Mouse (Mus musculus) layer of hippocampus, postnatal 14 days (tissue): ENCODE results near the gene Cul1. TPM values are rescaled to one million over a fixed set of nuclear protein-coding genes. Genes with fewer than 3 reads are reported as not detected.

Experiments
- DNase-seq, 2 experiments: peaks; one replicate each; pipeline ENCODE4 v3.0.0; 2021 to 2022; ENCODE audit warnings: low spot score in 2 of 2, mixed read lengths in 1 of 2
- total RNA-seq, 2 experiments: library from RNA; stranded (reverse); gene quantifications; 2 replicates each; pipeline ENCODE4 v1.2.3; 2021

Cul1 gene
- total RNA-seq, 2 experiments from 2014 or later, result 107 to 118 TPM

DNA sequence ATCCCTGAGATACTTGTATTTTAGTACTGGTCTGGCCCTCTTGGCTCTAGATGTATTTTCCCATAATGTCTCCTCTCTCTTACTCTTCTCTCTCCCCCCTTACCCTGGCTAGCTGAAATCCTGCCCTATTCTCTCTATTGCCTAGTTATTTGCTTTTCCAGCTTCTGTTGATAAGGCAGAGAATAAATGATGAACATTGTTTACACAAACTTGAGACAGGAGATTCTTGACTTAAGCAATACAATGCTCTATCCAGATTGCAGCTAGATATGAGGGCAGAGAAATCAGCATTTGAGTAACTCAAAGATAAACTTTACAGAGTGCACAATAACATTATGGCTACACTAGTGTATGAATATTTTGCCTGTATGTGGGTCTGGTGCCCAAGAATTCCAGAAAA is 16.6 kb downstream of the Cul1 start:
- no peak for DNase-seq

DNA sequence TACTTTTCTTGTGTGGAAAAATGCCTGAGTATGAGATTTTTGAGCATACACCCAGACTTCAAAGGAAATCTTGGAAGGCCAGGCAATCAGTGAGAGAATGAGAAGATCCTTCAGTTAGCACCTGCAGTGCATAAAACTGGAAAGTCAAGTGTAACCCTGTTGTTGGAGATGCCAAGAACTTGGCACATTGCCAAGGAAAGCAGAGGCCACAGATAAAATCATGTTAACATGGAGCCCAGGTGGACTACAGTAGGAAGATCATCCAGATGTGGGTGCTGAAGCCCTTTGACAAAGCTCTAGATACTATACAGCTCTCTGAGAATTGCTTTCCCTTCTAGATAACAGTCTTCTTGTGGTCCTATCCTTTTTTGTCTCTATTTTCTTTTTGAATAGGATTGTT is 19.2 kb downstream of the Cul1 start:
- DNase-seq, result no peak

DNA sequence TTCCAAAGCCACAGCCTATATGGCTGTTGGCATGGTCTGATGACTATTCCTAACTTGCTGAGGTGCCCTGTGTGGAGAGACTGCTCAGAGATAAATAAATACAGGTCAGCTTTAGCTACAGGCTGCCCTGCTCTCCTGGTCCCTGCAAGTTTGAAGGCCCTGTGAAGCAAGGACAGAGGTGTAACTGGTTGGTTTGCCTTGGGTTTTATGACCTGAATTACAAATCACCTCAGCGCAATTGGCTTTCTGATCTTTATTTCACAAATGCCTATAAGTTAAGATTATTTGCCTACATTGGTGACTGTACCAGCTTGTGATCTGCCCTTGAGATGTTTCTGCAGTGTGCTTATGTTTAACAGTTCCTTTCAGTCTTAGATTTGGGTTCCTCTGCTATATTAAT is 28.8 kb downstream of the Cul1 start:
- DNase-seq, result no peak

GRCm38 (mm10) chr6:47494562-47494961 is 41.4 kb downstream of the Cul1 start:
- no peak for DNase-seq

DNA sequence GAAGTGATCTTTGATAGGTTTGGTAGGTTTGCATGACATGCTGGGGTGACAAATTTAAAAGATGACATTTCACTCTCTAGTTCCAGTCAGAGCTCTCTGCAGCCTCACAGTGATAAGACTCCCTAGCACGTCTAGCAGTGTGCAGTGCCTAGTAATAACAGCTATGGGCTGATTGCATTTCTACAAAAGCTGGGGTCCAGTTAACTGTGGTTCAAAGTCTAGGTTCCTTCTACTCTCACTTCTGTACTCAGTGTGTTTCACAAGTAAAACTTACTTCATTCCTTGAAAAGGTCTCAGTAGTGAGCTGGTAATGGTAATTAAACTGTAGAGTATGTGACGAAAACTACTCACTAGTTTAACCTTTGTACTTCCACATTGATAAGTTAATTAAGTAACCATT is 66.8 kb downstream of the Cul1 start:
- DNase-seq, result no peak

GRCm38 (mm10) chr6:47522431-47522830 is 69.2 kb downstream of the Cul1 start:
- no peak for DNase-seq

DNA sequence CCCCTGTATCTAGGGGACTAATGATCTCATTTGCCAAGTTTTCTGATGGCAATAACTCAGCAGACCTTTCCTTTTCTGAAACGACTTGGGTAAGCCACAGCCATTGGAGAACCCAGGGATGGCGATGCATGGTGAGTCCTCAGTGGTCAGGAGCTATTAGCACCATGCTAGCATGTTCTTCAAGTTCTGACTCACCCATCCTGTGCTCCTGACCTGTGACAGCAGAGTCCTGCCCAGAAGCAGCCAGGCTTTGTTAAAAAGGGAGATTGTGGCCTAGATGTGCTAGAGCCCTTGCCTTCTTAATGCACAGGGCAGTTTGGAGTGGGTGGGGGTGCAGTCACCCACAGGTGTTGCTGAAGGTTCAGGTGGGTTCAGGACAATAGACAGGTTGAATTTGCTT is 71.8 kb downstream of the Cul1 start:
- DNase-seq, result no peak

DNA sequence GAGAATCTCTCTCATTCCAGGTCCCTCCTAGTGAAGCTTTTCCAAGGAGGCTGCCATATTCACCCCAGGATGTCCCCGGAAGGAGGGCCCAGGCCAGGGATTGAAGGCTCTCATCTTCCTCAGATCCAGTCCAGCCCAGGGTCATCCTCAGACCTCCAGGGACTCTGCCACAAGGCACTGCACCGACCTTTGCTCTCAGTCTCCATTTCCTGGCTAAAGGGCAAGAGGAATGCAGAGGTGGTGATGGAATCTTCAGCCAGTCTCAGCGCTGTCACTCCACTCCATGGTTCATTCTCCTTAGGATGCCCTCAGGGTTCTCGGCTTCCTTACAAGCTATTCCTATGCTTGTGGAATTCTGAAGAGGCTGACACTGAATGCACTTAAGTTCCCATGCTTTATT is 73.2 kb downstream of the Cul1 start:
- no peak for DNase-seq

GRCm38 (mm10) chr6:47527129-47527528 is 73.9 kb downstream of the Cul1 start:
- no peak for DNase-seq

DNA sequence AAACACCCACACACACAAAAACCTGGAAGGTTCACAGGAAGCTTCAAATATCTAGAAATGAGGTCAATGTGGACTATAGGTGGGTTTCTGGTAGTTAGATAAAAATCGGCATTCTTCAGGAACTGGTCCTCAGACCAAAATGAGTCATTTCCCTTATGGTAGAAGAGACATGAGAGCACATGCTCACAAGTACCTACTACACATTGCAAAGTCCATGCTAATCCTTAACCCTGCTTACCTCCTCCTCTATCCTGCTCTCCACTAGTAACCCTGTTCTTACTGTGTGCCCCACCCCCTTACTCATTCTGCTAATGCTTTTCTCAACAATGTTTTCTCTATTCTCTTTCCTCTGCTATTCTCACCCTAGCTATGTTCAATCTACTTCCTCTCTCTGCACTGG is 74.5 kb downstream of the Cul1 start:
- DNase-seq, result no peak

DNA sequence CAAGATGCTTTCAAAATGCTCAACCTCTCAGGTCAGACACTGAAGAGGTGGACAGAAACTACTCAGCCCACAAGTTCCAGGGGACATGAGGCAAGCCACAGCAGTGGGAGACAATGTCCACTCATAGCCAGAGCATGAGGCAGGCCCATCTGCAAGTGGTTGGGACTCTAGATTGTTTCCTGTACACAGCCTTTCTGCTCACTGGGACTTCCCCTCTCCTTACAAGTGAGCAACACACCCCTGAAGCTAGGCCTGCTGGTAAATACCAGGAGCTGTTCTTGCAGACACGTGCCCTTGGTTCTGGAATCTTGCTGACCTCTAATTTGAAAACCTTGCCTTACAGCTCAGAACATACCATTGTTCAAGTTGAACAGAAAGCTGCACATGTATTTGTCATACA is 79.3 kb downstream of the Cul1 start:
- no peak for DNase-seq

GRCm38 (mm10) chr6:47535333-47535732 is 82.1 kb downstream of the Cul1 start:
- no peak for DNase-seq

DNA sequence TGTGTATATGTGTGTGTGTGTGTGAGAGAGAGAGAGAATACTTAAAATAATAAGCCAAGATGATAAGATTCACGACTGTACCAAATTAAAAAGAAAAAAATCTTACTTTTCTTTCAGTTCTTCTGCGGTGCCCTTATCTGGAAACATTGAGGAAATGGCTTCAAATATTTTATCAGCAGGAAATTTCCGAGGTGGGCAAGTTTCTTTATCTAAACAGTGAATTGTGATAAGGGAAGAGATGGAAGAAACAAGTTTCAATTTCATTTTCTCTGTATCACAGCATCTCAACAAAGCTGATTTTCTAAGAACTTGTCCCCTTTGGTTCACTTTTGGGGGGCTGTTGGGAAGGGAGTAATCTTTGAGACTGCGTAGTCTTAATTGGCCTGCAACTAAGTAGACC is 99.1 kb downstream of the Cul1 start:
- DNase-seq, result no peak

DNA sequence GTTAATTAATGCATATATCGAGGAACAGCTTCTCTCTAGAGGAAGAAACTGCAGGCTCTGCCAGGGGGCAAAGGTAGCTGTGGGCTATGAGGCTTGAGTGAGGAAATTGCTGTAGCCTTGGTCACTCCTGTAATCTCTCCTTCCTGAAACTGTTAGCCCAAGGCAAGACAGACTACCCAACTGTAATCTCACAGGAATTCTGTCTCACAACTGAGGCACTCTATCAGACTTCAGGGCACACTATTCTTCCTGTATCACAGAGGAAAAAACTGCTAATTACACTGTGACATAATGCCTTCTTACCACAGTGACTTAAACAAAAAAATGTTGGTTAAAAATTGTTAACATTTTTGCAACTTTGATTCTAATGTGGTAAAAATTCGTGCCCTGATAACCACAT is 106.1 kb downstream of the Cul1 start:
- DNase-seq, result no peak

GRCm38 (mm10) chr6:47560407-47560806 is 107.2 kb downstream of the Cul1 start:
- DNase-seq, result no peak

GRCm38 (mm10) chr6:47560846-47561245 is 107.6 kb downstream of the Cul1 start:
- DNase-seq, result no peak

- no peak for DNase-seq
These were observed 108.2 kb downstream of the Cul1 start for GRCm38 (mm10) chr6:47561426-47561825.

GRCm38 (mm10) chr6:47565326-47566035 is 112.3 kb downstream of the Cul1 start:
- no peak for DNase-seq

- no peak for DNase-seq
These were observed 119.7 kb downstream of the Cul1 start for GRCm38 (mm10) chr6:47572887-47573286.
